Mouse (Mus musculus): Measurements from ENCODE around the gene Arl14ep.

GRCm38 (mm10) chr2:107012318-107012717 is 38.1 kb upstream of the Arl14ep start:
- TF ChIP-seq CTCF (IDR thresholded peaks at IDR 0.05; ENCODE audit: borderline replicate concordance, insufficient read depth, low read depth, low read length) (no peak), POLR2A (IDR thresholded peaks at IDR 0.05; ENCODE audit: borderline replicate concordance, insufficient read depth, low read length) (no peak)
